Mouse (Mus musculus): ENCODE measurements around the gene Pkp3.
A peak's percentile ranks its signal among the peaks of the same experiment; 100 is the strongest.
"Not testable (repeated sequence)": the region's sequence is repeated elsewhere in the genome, so short reads cannot be mapped to it uniquely, and the experiment has no call there.

Gene Pkp3

GRCm38 (mm10) chr7:141077841-141078240 is at the start of gene Pkp3:
Pkp3 (plus strand) TSS chr7:141078218.
- DNase-seq (ENCODE audit: low read depth, low spot score), result no peak

GRCm38 (mm10) chr7:141028831-141029230 is 49.2 kb upstream of the Pkp3 start, which contains the start of gene Gm17387:
Gm17387 (plus strand) TSS chr7:141029131.
- no peak for DNase-seq (ENCODE audit: low read depth, low spot score)

GRCm38 (mm10) chr7:141030390-141030789 is 47.6 kb upstream of the Pkp3 start:
- DNase-seq (ENCODE audit: low read depth, low spot score), result peak; percentile 77

GRCm38 (mm10) chr7:141032458-141033167 is 45.4 kb upstream of the Pkp3 start:
- DNase-seq (ENCODE audit: low read depth, low spot score), result no peak

GRCm38 (mm10) chr7:141036624-141037023 is 41.4 kb upstream of the Pkp3 start:
- DNase-seq (ENCODE audit: low read depth, low spot score), result not testable (repeated sequence)

GRCm38 (mm10) chr7:141038090-141039032 is 39.7 kb upstream of the Pkp3 start:
- no peak for DNase-seq (ENCODE audit: low read depth, low spot score)

- DNase-seq (ENCODE audit: low read depth, low spot score), result no peak
These were observed 38.5 kb upstream of the Pkp3 start for GRCm38 (mm10) chr7:141039386-141040107.

GRCm38 (mm10) chr7:141040867-141041606 is 37.0 kb upstream of the Pkp3 start:
- peak; percentile 28 for DNase-seq (ENCODE audit: low read depth, low spot score)

GRCm38 (mm10) chr7:141041661-141042060 is 36.4 kb upstream of the Pkp3 start:
- no peak for DNase-seq (ENCODE audit: low read depth, low spot score)

- no peak for DNase-seq (ENCODE audit: low read depth, low spot score)
These were observed 35.5 kb upstream of the Pkp3 start for GRCm38 (mm10) chr7:141042539-141042938.

GRCm38 (mm10) chr7:141046931-141047580 is 31.0 kb upstream of the Pkp3 start:
- peak; percentile 41 for DNase-seq (ENCODE audit: low read depth, low spot score)

GRCm38 (mm10) chr7:141047581-141048225 is 30.3 kb upstream of the Pkp3 start:
- peak; percentile 93 for DNase-seq (ENCODE audit: low read depth, low spot score)

- DNase-seq (ENCODE audit: low read depth, low spot score), result peak; percentile 97
These were observed 29.5 kb upstream of the Pkp3 start for GRCm38 (mm10) chr7:141048226-141049218.

GRCm38 (mm10) chr7:141049326-141049725 is 28.7 kb upstream of the Pkp3 start:
- DNase-seq (ENCODE audit: low read depth, low spot score), result no peak

- DNase-seq (ENCODE audit: low read depth, low spot score), result peak; percentile 98
These were observed 26.8 kb upstream of the Pkp3 start for GRCm38 (mm10) chr7:141051060-141051685.

GRCm38 (mm10) chr7:141052016-141052415 is 26.0 kb upstream of the Pkp3 start:
- no peak for DNase-seq (ENCODE audit: low read depth, low spot score)

- DNase-seq (ENCODE audit: low read depth, low spot score), result no peak
These were observed 25.6 kb upstream of the Pkp3 start for GRCm38 (mm10) chr7:141052421-141052820.

- peak; percentile 54 for DNase-seq (ENCODE audit: low read depth, low spot score)
These were observed 22.2 kb upstream of the Pkp3 start for GRCm38 (mm10) chr7:141055785-141056184.
